Mouse (Mus musculus): Measurements from ENCODE around the gene Tas2r135.

The Tas2r135 gene

GRCm38 (mm10) chr6:42405134-42405533 is at the start of gene Tas2r135:
TSS of gene Tas2r135 (plus strand) at chr6:42405434.
- DNase-seq, result no peak

- DNase-seq, result no peak
Observed at GRCm38 (mm10) chr6:42355794-42356600, 49.2 kb upstream of the Tas2r135 start.

- DNase-seq, result no peak
Observed at GRCm38 (mm10) chr6:42356913-42357312, 48.3 kb upstream of the Tas2r135 start.

- no peak for DNase-seq
Observed at GRCm38 (mm10) chr6:42357901-42358300, 47.3 kb upstream of the Tas2r135 start.

GRCm38 (mm10) chr6:42358901-42359300 is 46.3 kb upstream of the Tas2r135 start:
- DNase-seq, result no peak

- no peak for DNase-seq
Observed at GRCm38 (mm10) chr6:42359364-42360147, 45.7 kb upstream of the Tas2r135 start.

GRCm38 (mm10) chr6:42360231-42360840 is 44.9 kb upstream of the Tas2r135 start:
- no peak for DNase-seq

- no peak for DNase-seq
Observed at GRCm38 (mm10) chr6:42361041-42361895, 44.0 kb upstream of the Tas2r135 start.

- DNase-seq, result no peak
Observed at GRCm38 (mm10) chr6:42362074-42362473, 43.2 kb upstream of the Tas2r135 start.

- no peak for DNase-seq
Observed at GRCm38 (mm10) chr6:42362497-42362896, 42.7 kb upstream of the Tas2r135 start.

- no peak for DNase-seq
Observed at GRCm38 (mm10) chr6:42362974-42363373, 42.3 kb upstream of the Tas2r135 start.

- DNase-seq, result no peak
Observed at GRCm38 (mm10) chr6:42364066-42364465, 41.2 kb upstream of the Tas2r135 start.

- no peak for DNase-seq
Observed at GRCm38 (mm10) chr6:42364607-42365006, 40.6 kb upstream of the Tas2r135 start.

- DNase-seq, result no peak
Observed at GRCm38 (mm10) chr6:42365215-42365614, 40.0 kb upstream of the Tas2r135 start.

GRCm38 (mm10) chr6:42369870-42370269 is 35.4 kb upstream of the Tas2r135 start:
- DNase-seq, result no peak

- DNase-seq, result no peak
Observed at GRCm38 (mm10) chr6:42370630-42371363, 34.4 kb upstream of the Tas2r135 start.

- DNase-seq, result no peak
Observed at GRCm38 (mm10) chr6:42372001-42372400, 33.2 kb upstream of the Tas2r135 start.

- DNase-seq, result no peak
Observed at GRCm38 (mm10) chr6:42372421-42372815, 32.8 kb upstream of the Tas2r135 start.

GRCm38 (mm10) chr6:42372816-42373547 is 32.3 kb upstream of the Tas2r135 start, which contains the start of gene Epha1:
TSS of gene Epha1 (minus strand) at chr6:42373268.
- DNase-seq, result peak; percentile 62

- DNase-seq, result no peak
Observed at GRCm38 (mm10) chr6:42373669-42374430, 31.4 kb upstream of the Tas2r135 start.
